Mouse (Mus musculus) stomach, postnatal 0 days (tissue): ENCODE results near the gene Oard1. TPM values are rescaled to one million over a fixed set of nuclear protein-coding genes. Genes with fewer than 3 reads are reported as not detected.
A peak's percentile ranks its signal among the peaks of the same experiment; 100 is the strongest.

ENCODE experiments used
- ATAC-seq: fragments of 200-750 bp; cut with Nextera tagmentation; 2 replicates; pipeline ENCODE4 v1.8.0; 2017; ENCODE audit not compliant: low FRiP score, low TSS enrichment
- DNase-seq: peaks from one replicate; pipeline ENCODE4 v3.0.0-alpha.2; 2016; ENCODE audit warnings: low spot score
- H3K27ac ChIP-seq: fragments of 300-500 bp; sonication (generic); replicated peaks from 2 replicates; pipeline ENCODE4 v1.5.1; 2014; ENCODE audit warnings: mild to moderate bottlenecking, control low read depth
- H3K27me3 ChIP-seq: fragments of 300-500 bp; sonication (generic); 2 replicates; pipeline ENCODE4 v1.6.1; 2014; ENCODE audit warnings: low read length; ENCODE audit not compliant: control insufficient read depth, insufficient read depth
- H3K36me3 ChIP-seq: fragments of 300-500 bp; sonication (generic); 2 replicates; pipeline ENCODE4 v1.6.1; 2014; ENCODE audit warnings: low read length, mixed read lengths; ENCODE audit not compliant: control insufficient read depth, insufficient read depth
- H3K4me1 ChIP-seq: fragments of 300-500 bp; sonication (generic); replicated peaks from 2 replicates; pipeline ENCODE4 v1.6.1; 2014; ENCODE audit warnings: antibody characterized with exemption; ENCODE audit not compliant: control insufficient read depth, insufficient read depth
- H3K4me2 ChIP-seq: fragments of 300-500 bp; sonication (generic); replicated peaks from 2 replicates; pipeline ENCODE4 v1.6.1; 2014; ENCODE audit warnings: low read depth, mild to moderate bottlenecking, control low read depth, moderate library complexity
- H3K4me3 ChIP-seq: fragments of 300-500 bp; sonication (generic); 2 replicates; pipeline ENCODE4 v1.5.1; 2014; ENCODE audit warnings: low read depth, low read length, control low read depth
- H3K9ac ChIP-seq: fragments of 300-500 bp; sonication (generic); 2 replicates; pipeline ENCODE4 v1.6.1; 2014; ENCODE audit warnings: mild to moderate bottlenecking, low read length, control low read depth, mixed read lengths
- H3K9me3 ChIP-seq: fragments of 300-500 bp; sonication (generic); 2 replicates; pipeline ENCODE4 v1.6.1; 2016; ENCODE audit warnings: low read length; ENCODE audit not compliant: control insufficient read depth
- CTCF ChIP-seq: IDR thresholded peaks from 2 replicates; pipeline ENCODE4 v1.5.1; 2016; ENCODE audit warnings: antibody characterized with exemption, low read depth, mild to moderate bottlenecking, moderate library complexity
- EP300 ChIP-seq: optimal IDR thresholded peaks from 2 replicates; pipeline ENCODE3; 2016; ENCODE audit warnings: antibody characterized with exemption
- WGBS: fragments of 180-500 bp; shearing (Covaris S2); extraction: QIAGEN DNeasy Blood & Tissue Kit; methylation state at CpG from one replicate; pipeline ENCODE4 v1.1.7; 2014; 5-methylcytosine and 5-hydroxymethylcytosine counted together
- polyA plus RNA-seq: library from polyadenylated mRNA; unstranded; fragments of >200 nt; fragmentation: Nextera tagmentation; extraction: Ambion mirVana; gene quantifications from 2 replicates; pipeline ENCODE4 v1.2.1, GENCODE M21; 2015

Oard1 gene
- polyA plus RNA-seq, 1 experiment from 2014 or later = 42.3 TPM

GRCm38 (mm10) chr17:48427852-48428530 is 18.2 kb downstream of the Oard1 start:
- peaks cover 5% of the 10 kb centered on the region for H3K4me1 ChIP-seq
- 76% methylated on average over 11 of the region's 11 CpGs for WGBS
- H3K27ac ChIP-seq = peak overlapping the region; percentile 26; the same call in 1 of the 2 replicates
- H3K4me2 ChIP-seq = no peak overlapping the region
- H3K36me3 ChIP-seq = no peaks in the 10 kb centered on the region
- ATAC-seq = no peak
- DNase-seq = no peak
- TF ChIP-seq CTCF (no peak), EP300 (no peak)
- H3K27me3 ChIP-seq = no peaks in the 10 kb centered on the region
- no peaks in the 10 kb centered on the region for H3K9me3 ChIP-seq
- no peak overlapping the region for H3K9ac ChIP-seq
- H3K4me3 ChIP-seq = no peak overlapping the region

DNA sequence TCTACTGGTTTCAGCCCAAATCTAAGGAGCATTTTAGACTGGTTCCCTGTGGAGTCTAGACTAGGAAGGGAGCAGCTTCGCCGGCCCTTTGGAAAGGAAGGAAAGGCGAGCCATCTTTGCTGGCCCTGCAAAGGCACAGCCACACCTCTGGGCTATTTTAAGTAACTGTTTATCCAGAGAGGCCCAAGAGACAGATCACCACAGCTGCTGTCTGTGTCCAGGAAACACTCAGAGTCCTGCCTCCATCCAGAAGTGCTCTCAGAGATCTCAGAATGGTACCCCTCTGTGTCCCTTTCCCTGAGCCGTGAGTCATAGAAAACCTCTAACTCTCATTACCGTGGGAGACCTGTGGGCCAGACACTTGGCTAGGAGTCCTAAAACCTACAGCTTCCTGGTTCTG is 20.6 kb downstream of the Oard1 start:
- 0 out of 2 replicates have a peak overlapping the region, but pooled peaks have one; percentile 3 for H3K4me2 ChIP-seq
- WGBS = 17% methylated on average over 5 of the region's 5 CpGs

GRCm38 (mm10) chr17:48431054-48431453 is 21.2 kb downstream of the Oard1 start:
- Histone ChIP-seq H3K27ac (peak overlapping the region; percentile 30; the same call in 1 of the 2 replicates), H3K4me3 (no peak overlapping the region), H3K27me3 (no peaks in the 10 kb centered on the region), H3K36me3 (no peaks in the 10 kb centered on the region), H3K9me3 (no peaks in the 10 kb centered on the region), H3K4me2 (no peak overlapping the region), H3K4me1 (peaks cover 5% of the 10 kb centered on the region), H3K9ac (no peak overlapping the region)
- WGBS = 67% methylated on average over 5 of the region's 5 CpGs
- ATAC-seq = no peak
- TF ChIP-seq CTCF (no peak), EP300 (no peak)
- DNase-seq = no peak

More for the DNA sequence above, 20.6 kb downstream of the Oard1 start:
- Histone ChIP-seq H3K27ac (peak overlapping the region; percentile 56), H3K4me3 (no peak overlapping the region), H3K9ac (no peak overlapping the region), H3K9me3 (no peaks in the 10 kb centered on the region), H3K27me3 (no peaks in the 10 kb centered on the region), H3K4me1 (peaks cover 5% of the 10 kb centered on the region), H3K36me3 (no peaks in the 10 kb centered on the region)
- DNase-seq (no peak), ATAC-seq (peak; percentile 34; the same call in 1 of the 2 replicates)
- no peak for TF ChIP-seq CTCF
- no peak for TF ChIP-seq EP300

- Histone ChIP-seq H3K4me1 (peaks cover 5% of the 10 kb centered on the region), H3K27me3 (no peaks in the 10 kb centered on the region), H3K9me3 (no peaks in the 10 kb centered on the region), H3K9ac (no peak within 1 kb of the TSS), H3K36me3 (no peaks in the 10 kb centered on the region), H3K27ac (0 out of 2 replicates have a peak within 1 kb of the TSS, but pooled peaks have one; percentile 45), H3K4me2 (no peak within 1 kb of the TSS; the same call in 1 of the 2 replicates), H3K4me3 (no peak within 1 kb of the TSS)
- TF ChIP-seq CTCF (no peak), EP300 (no peak)
- ATAC-seq (no peak), DNase-seq (no peak)
- 43% methylated on average over 16 of the region's 16 CpGs for WGBS
Measured at GRCm38 (mm10) chr17:48432158-48432980, 22.6 kb downstream of the Oard1 start, which contains the start of gene Apobec2. Gene Apobec2 (minus strand): TSS chr17:48432930.

- Histone ChIP-seq H3K27me3 (no peaks in the 10 kb centered on the region), H3K36me3 (no peaks in the 10 kb centered on the region), H3K9ac (no peak overlapping the region), H3K4me3 (no peak overlapping the region), H3K27ac (no peak overlapping the region), H3K9me3 (no peaks in the 10 kb centered on the region), H3K4me2 (no peak overlapping the region), H3K4me1 (peaks cover 5% of the 10 kb centered on the region)
- ATAC-seq = no peak
- no peak for DNase-seq
- WGBS = 69% methylated on average over 20 of the region's 20 CpGs
- TF ChIP-seq CTCF (no peak), EP300 (no peak)
Measured at GRCm38 (mm10) chr17:48433006-48433655, 23.3 kb downstream of the Oard1 start.
